19 mouse cellular contexts compared by ENCODE assay signal in genomic region chr7:72615232-72615631, GRCm38 (mm10).
DNase-seq lines count a peak whose midpoint lies in the region; ATAC-seq and TF ChIP-seq lines count a peak whose summit lies in the region.
"Had no signal": no experiment of that assay in that cellular context is flagged by ENCODE, and none has a peak within 500 bp of the region (broad histone marks: within the 10 kb centered on the region; RNA-seq: fewer than 3 reads in every experiment).

No protein-coding gene starts in this region.

- DNase-seq in 3T3-L1 (ENCODE audit: low read depth, low spot score) = peak; percentile 53
- peak; percentile 3 for DNase-seq in ES-E14 (ENCODE audit: low read depth, low spot score)
- peak; percentile 39 for DNase-seq in ZHBTc4 (ENCODE audit: low read depth, low spot score)
- no peak for DNase-seq in heart, adult 18-20 months
- no peak for DNase-seq in cerebellum, adult 11-12 months
- DNase-seq: adrenal gland, adult 2 months; adrenal gland, postnatal 10 days; adrenal gland, postnatal 25 days; cerebellum, adult 11 months; cerebellum, adult 2 months; cerebellum, adult 9-10 months; cerebellum, postnatal 10 days; cerebellum, postnatal 25 days had no signal

- H3K4me3 ChIP-seq in ES-E14 (ENCODE audit: insufficient read depth in 1 of 2, low read depth in 1 of 2, low read length in 2 of 2, poor library complexity in 1 of 2, severe bottlenecking in 1 of 2) = no peak overlapping the region
- H3K4me3 ChIP-seq: embryonic facial prominence, embryonic 10.5 days; embryonic facial prominence, embryonic 12.5 days; forebrain, embryonic 10.5 days; forebrain, embryonic 12.5 days had no signal

- ATAC-seq in erythroid progenitor cell, adult 5-6 weeks (replicated peaks; ENCODE audit: low FRiP score, poor library complexity, severe bottlenecking) = no peak
- ATAC-seq: forebrain, embryonic 14.5 days had no signal

- H3K27ac ChIP-seq in ES-E14 (ENCODE audit: insufficient read depth, low read depth, low read length, poor library complexity, severe bottlenecking) = no peak overlapping the region
- H3K27ac ChIP-seq: embryonic facial prominence, embryonic 10.5 days; embryonic facial prominence, embryonic 12.5 days; forebrain, embryonic 10.5 days; forebrain, embryonic 12.5 days had no signal

- no peaks in the 10 kb centered on the region for H3K9me3 ChIP-seq in ES-E14 (ENCODE audit: control insufficient read depth, insufficient read depth, low read depth, low read length)
- H3K9me3 ChIP-seq: embryonic facial prominence, embryonic 10.5 days; embryonic facial prominence, embryonic 12.5 days; forebrain, embryonic 10.5 days; forebrain, embryonic 12.5 days had no signal

- in situ Hi-C loops in ES-E14 (cut with MboI; ENCODE audit: low sequenced_read_pairs in 2 of 2, unreplicated experiment in 2 of 2) = no loop called here

- H3K4me1 ChIP-seq in ES-E14 (ENCODE audit: control insufficient read depth in 2 of 2, insufficient read depth in 2 of 2, low read length in 2 of 2, poor library complexity in 1 of 2) = no peaks in the 10 kb centered on the region
- H3K4me1 ChIP-seq: embryonic facial prominence, embryonic 10.5 days; embryonic facial prominence, embryonic 12.5 days; forebrain, embryonic 10.5 days; forebrain, embryonic 12.5 days had no signal

- H3K36me3 ChIP-seq in ES-E14 (ENCODE audit: control insufficient read depth, insufficient read depth, low read length, poor library complexity, severe bottlenecking) = no peaks in the 10 kb centered on the region
- H3K36me3 ChIP-seq: embryonic facial prominence, embryonic 10.5 days; embryonic facial prominence, embryonic 12.5 days; forebrain, embryonic 10.5 days; forebrain, embryonic 12.5 days had no signal

- no peak overlapping the region for H3K9ac ChIP-seq in ES-E14 (ENCODE audit: insufficient read depth, low read depth, low read length, poor library complexity, severe bottlenecking)
- H3K9ac ChIP-seq: embryonic facial prominence, embryonic 12.5 days; forebrain, embryonic 12.5 days had no signal

TF ChIP-seq in ES-E14, 5 proteins besides CTCF, POLR2A, EP300 and RAD21:
- TF ChIP-seq HCFC1 (IDR thresholded peaks at IDR 0.05; ENCODE audit: borderline replicate concordance, insufficient read depth, low read length) (no peak), ZC3H11A (IDR thresholded peaks at IDR 0.05; ENCODE audit: borderline replicate concordance, low read depth, low read length) (no peak), CHD2 (IDR thresholded peaks at IDR 0.05; ENCODE audit: low read depth, low read length) (no peak), ZNF384 (IDR thresholded peaks at IDR 0.05; ENCODE audit: low read depth, low read length) (no peak), MAFK (IDR thresholded peaks at IDR 0.05; ENCODE audit: insufficient read depth, low read depth, low read length) (no peak)

Comparison
In these comparisons a context has a peak if more than half of its experiments do, and no peak if none do; other contexts are left out.
1. DNase-seq: peak in 3T3-L1 (single experiment), ES-E14 (single experiment) and ZHBTc4 (single experiment); none in heart, adult 18-20 months (0 of 2) and cerebellum, adult 11-12 months (single experiment).